Mouse (Mus musculus) embryonic fibroblast, embryonic 13.5 days (primary cell): Measurements from ENCODE around the gene Uqcrq.

Source experiments
- CTCF ChIP-seq: IDR thresholded peaks from 2 replicates; pipeline ENCODE4 v1.5.1; 2011; ENCODE audit warnings: mild to moderate bottlenecking, control low read depth, low read length, moderate library complexity, borderline replicate concordance; ENCODE audit not compliant: insufficient read depth
- POLR2A ChIP-seq: IDR thresholded peaks from 2 replicates; pipeline ENCODE4 v1.6.1; 2011; ENCODE audit warnings: low read depth, mild to moderate bottlenecking, control low read depth, low read length, moderate library complexity

DNA sequence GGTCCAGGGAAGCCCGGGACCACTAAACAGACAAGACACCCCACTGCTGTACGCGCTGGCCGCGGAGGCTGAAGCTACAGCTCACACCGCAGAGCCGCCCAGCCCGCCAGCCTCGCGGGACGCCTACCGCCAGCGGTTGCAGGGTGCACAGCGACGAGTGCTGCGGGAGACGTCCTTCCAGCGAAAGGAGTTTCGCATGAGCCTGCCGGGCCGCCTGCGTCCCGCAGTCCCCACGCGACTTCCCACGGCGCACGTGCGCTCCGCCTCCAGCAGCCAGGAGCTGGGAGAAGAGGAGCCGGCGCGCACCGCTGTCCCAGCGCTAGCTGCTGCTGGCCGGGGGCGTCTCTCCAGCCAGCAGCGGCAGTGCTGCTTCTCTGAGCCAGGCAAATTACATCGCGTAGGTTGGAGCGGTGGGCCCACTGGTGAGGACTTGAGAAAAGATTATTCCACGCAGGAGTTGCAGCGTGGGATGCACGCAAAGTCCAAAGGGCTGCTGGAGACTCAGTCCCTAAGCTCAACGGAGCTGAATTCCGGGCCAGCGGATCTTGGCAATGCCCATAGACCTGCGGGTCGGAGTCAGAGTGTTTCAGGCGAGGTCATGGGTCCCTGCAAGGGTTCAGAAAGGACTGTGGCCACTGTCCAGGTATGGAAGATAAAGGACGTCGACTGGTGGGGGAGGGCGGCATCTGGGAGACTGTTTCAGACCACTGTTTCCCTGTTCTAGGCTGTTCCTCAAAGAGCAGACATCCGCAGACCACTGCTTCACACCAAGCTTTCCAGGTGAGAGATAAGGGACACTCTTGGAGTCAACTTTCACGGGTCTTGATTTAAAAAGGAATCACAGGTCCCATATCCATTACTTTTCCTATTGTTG lies 33.2 kb upstream of the Uqcrq start:
- TF ChIP-seq CTCF: no peak
- TF ChIP-seq POLR2A: no peak
